Mouse (Mus musculus) olfactory bulb, adult 2 months (tissue): ENCODE data around the gene Gm20604.

Experiments used
- CTCF ChIP-seq: fragments of 200-500 bp; IDR thresholded peaks from 2 replicates; pipeline ENCODE4 v1.5.1; 2012; ENCODE audit warnings: low read depth, mild to moderate bottlenecking, low read length, moderate library complexity; ENCODE audit not compliant: insufficient read depth
- POLR2A ChIP-seq: fragments of 200-500 bp; IDR thresholded peaks from 2 replicates; pipeline ENCODE4 v1.6.1; 2012; ENCODE audit warnings: mild to moderate bottlenecking, low read depth, low read length, moderate library complexity; ENCODE audit not compliant: insufficient read depth

GRCm38 (mm10) chr12:102787927-102788326 is 29.5 kb upstream of the Gm20604 start:
- TF ChIP-seq CTCF, result no peak
- TF ChIP-seq POLR2A, result no peak
